Mouse (Mus musculus) olfactory bulb, adult 2 months (tissue): ENCODE measurements around the gene Exoc4. TPM values are rescaled to one million over a fixed set of nuclear protein-coding genes. Genes with fewer than 3 reads are reported as not detected.

Experiments
- H3K27ac ChIP-seq: fragments of 200-500 bp; 2 replicates; pipeline ENCODE4 v1.5.1; 2012; ENCODE audit warnings: low read depth, low read length; ENCODE audit not compliant: insufficient read depth
- H3K4me1 ChIP-seq: fragments of 200-500 bp; 2 replicates; pipeline ENCODE4 v1.6.1; 2012; ENCODE audit warnings: low read length; ENCODE audit not compliant: control insufficient read depth, insufficient read depth
- H3K4me3 ChIP-seq: fragments of 200-500 bp; 2 replicates; pipeline ENCODE4 v1.5.1; 2012; ENCODE audit warnings: mild to moderate bottlenecking, low read depth, low read length, moderate library complexity; ENCODE audit not compliant: insufficient read depth
- CTCF ChIP-seq: fragments of 200-500 bp; IDR thresholded peaks from 2 replicates; pipeline ENCODE4 v1.5.1; 2012; ENCODE audit warnings: low read depth, mild to moderate bottlenecking, low read length, moderate library complexity; ENCODE audit not compliant: insufficient read depth
- POLR2A ChIP-seq: fragments of 200-500 bp; IDR thresholded peaks from 2 replicates; pipeline ENCODE4 v1.6.1; 2012; ENCODE audit warnings: mild to moderate bottlenecking, low read depth, low read length, moderate library complexity; ENCODE audit not compliant: insufficient read depth
- WGBS: fragments of 180-500 bp; shearing (Covaris S2); methylation state at CpG from one replicate; pipeline ENCODE4 v1.1.7; 2018; 5-methylcytosine and 5-hydroxymethylcytosine counted together
- polyA plus RNA-seq: library from polyadenylated mRNA; stranded (reverse); fragments of >200 nt; gene quantifications from 2 replicates; pipeline ENCODE4 v1.2.4, GENCODE M21; 2012; ENCODE audit warnings: low replicate concordance; ENCODE audit not compliant: missing spikeins, insufficient read depth, insufficient read length

Gene Exoc4
- polyA plus RNA-seq, 1 experiment = not detected

DNA sequence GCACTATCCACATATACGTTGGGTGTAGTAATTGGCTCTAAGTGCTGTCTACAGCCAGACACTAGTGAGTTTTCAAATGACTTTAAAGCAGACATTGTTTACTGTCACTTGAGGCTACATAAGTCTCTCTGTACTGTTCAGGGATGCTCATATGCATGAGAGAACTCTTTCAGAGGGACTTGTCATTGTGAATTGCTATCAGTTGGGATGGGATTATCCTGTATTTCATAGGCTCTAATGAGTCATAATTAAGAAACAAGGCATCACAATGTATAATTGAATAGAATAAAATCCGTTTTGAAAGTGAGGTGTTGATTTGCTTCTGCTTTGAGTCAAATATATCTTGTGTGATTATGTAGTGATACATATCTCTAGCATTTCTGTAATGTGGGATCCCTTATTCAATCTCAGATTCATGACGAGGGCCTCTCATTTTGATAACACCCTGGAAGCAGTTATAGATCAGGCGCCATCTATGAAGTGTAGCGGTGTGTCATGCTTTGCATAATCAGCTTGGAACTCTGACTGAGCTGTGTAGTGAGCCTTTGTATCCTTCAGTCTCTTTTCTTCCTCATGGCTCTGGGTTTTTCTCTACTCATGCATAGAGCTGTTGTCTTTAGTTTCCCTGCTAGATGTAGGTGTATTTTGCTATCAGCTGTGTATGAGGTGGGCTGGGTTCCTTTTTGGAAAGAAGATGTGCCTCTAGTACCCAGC lies 8.3 kb downstream of the Exoc4 start:
- no peaks in the 10 kb centered on the region for H3K4me1 ChIP-seq
- no peak overlapping the region for H3K4me3 ChIP-seq
- no peak overlapping the region for H3K27ac ChIP-seq
- WGBS = 70% methylated on average over 5 of the region's 5 CpGs
- TF ChIP-seq CTCF (no peak), POLR2A (no peak)

DNA sequence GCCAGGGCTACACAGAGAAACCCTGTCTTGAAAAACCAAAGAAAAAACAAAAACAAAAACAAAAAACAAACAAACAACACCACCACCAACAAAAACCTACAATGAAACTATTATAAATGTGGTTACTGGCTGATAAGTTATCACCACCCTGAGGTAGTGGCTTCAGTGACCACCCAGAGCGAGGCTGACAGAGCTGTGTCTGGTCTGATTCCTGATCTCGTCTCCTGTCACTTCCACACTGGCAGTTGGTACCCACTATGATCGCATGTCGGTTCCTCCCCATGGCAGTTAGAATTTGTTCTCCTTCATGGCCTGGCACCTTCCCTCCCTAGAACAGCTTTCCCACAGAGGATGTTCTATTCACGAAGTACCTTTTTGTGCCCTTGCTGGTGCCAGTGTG lies 11.0 kb downstream of the Exoc4 start:
- Histone ChIP-seq H3K4me3 (no peak overlapping the region), H3K4me1 (no peaks in the 10 kb centered on the region), H3K27ac (no peak overlapping the region)
- WGBS = 94% methylated on average over 5 of the region's 5 CpGs
- TF ChIP-seq POLR2A (no peak), CTCF (no peak)

DNA sequence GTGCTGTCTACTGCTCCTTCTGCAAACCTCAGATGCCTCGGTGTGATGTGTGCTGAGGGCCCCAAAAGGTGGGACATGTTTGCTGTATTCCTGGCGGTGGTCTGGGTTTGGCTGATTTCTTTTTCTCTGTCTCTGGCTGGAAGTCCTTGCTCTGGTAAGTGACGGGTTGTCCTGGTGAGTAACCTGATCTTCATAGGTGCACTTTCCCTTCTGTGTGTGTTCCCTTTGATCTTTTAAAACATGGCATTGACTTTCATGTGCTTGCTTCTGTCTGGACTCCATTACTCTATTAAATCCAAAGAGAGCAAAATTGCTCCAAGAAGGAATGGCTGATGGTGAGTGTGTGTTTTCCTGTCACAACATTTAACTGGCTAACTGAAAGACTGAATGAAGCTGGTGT lies 12.7 kb downstream of the Exoc4 start:
- H3K4me3 ChIP-seq = no peak overlapping the region
- H3K27ac ChIP-seq = no peak overlapping the region
- 97% methylated on average over 3 of the region's 3 CpGs for WGBS
- no peaks in the 10 kb centered on the region for H3K4me1 ChIP-seq
- TF ChIP-seq POLR2A (no peak), CTCF (no peak)

DNA sequence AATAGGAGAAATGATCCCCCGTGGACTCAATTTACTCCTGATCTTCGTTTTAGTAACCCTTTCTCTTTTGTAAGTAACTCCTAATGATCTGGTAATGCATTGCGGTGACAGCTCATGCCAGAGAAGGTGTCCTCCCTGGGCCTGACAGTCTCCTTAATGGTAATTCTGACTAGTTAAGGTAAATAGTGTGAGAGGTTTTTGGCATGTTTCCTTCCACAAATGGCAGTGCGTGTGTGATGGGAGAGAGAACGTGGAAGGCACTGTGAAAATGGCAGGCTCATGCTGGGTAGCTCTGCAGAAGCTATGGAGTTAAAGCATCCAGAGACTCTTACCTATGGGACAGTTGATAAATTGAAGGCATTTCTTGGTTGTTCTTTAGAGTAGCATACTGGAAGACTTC lies 15.1 kb downstream of the Exoc4 start:
- no peaks in the 10 kb centered on the region for H3K4me1 ChIP-seq
- TF ChIP-seq CTCF (no peak), POLR2A (no peak)
- H3K27ac ChIP-seq = no peak overlapping the region
- 81% methylated on average over 5 of the region's 5 CpGs for WGBS
- H3K4me3 ChIP-seq = no peak overlapping the region

DNA sequence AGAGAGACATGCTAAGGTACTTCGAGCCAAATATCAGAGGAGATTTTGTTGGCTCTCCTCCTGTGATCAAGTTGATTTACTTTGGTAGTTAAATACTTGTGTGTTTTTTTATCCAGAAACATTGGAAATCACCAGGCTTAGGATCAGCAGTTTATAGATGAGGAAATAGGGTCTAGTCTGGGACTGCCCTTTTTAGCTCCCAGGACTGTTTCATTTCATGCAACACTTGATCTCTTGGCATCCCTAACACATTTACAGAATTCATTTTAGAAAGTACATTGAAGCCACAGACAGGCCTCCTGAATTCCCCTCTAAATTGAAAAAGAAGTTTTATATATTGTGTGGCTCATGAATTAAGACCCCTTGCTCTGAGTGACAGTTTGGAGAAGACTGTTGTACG lies 15.5 kb downstream of the Exoc4 start:
- WGBS = 94% methylated on average over 2 of the region's 2 CpGs
- H3K27ac ChIP-seq = no peak overlapping the region

DNA sequence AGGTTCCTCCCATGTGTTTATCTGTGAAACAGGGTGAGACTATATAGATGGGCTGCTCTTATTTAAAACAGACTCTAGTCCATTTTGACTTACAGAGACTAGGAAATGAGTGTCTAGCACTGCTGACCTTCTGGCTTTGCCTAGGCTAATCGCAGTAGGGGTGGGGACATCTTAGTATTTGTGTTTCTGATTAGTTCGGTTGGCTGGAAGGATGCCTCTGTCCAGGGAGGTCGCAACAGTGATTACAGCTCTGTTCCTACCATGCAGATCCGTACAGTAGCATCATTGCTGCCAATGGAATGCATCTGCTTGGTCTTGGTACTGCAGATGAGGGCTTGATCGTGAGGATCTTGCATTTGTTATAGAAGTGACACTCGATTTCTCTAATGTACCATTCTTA lies 18.7 kb downstream of the Exoc4 start:
- Histone ChIP-seq H3K4me1 (no peaks in the 10 kb centered on the region), H3K4me3 (no peak overlapping the region), H3K27ac (no peak overlapping the region)
- WGBS = 88% methylated on average over 6 of the region's 6 CpGs
- TF ChIP-seq CTCF = no peak
- no peak for TF ChIP-seq POLR2A

More for the DNA sequence above, 15.5 kb downstream of the Exoc4 start:
- TF ChIP-seq CTCF (no peak), POLR2A (no peak)
- Histone ChIP-seq H3K4me3 (no peak overlapping the region), H3K4me1 (no peaks in the 10 kb centered on the region)

DNA sequence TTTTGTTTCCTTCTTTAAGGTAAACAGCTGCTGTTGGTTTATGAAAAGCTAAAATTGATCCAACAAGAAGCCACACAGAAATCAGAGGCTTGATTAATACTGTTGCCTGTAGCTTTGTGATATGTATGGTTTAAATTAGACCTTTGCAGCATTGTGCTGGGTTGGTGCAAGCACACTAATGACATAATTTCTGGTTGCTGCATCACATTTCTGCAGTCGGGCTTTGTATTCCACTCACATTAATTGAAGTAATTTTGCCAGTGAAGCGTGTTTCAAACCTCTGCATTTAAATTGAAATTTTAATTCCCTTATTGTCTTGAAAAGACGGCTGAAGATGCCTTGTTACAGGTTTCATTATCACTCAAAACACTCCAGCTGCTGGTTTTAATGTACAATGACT lies 34.6 kb downstream of the Exoc4 start:
- no peaks in the 10 kb centered on the region for H3K4me1 ChIP-seq
- WGBS = 25% methylated on average over 3 of the region's 3 CpGs
- H3K4me3 ChIP-seq = no peak overlapping the region
- TF ChIP-seq POLR2A (no peak), CTCF (no peak)
- H3K27ac ChIP-seq = no peak overlapping the region

DNA sequence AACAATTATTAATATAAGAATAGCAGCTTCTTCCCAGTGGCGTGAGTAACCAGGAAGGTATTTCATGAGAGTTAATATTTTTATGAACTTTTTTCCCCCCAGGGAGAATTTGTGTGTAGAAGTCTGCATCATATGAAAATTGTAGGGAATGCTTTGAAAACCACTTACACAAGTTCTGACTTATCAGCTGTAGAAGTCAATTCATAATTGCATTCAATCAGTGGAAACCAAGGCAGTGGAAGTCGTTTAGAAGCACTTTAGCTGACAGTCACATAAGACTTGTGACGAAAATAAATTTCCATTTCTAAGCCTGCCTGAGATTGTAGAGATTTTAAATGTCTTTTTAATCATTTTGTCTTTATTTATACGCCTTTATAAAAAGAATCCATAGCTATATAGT lies 35.1 kb downstream of the Exoc4 start:
- TF ChIP-seq POLR2A = no peak
- TF ChIP-seq CTCF = no peak
- H3K4me3 ChIP-seq = no peak overlapping the region
- WGBS = 69% methylated on average over 4 of the region's 4 CpGs

DNA sequence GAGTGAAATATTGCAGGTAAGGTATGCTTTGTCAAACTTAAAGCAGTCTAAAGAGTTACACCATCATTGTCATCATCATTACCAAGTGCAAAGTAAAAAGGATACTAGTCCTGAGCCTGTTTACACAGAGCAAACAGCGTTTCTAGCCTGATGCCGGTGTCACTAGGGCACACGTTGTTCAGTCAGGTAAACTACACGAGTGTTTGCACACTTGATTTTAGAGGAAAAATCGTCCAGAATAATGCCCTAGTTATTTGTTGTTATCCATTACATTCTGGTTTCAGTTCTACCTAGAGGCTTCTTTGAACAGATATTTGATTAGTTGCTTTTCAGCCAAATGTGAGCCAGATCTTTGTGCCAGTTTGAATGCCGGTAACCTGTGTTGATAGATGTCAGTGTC lies 37.5 kb downstream of the Exoc4 start:
- TF ChIP-seq CTCF (no peak), POLR2A (no peak)
- H3K27ac ChIP-seq = no peak overlapping the region
- H3K4me3 ChIP-seq = no peak overlapping the region
- WGBS = 89% methylated on average over 6 of the region's 6 CpGs
- no peaks in the 10 kb centered on the region for H3K4me1 ChIP-seq

More for the DNA sequence above, 35.1 kb downstream of the Exoc4 start:
- H3K27ac ChIP-seq = no peak overlapping the region
- no peaks in the 10 kb centered on the region for H3K4me1 ChIP-seq

DNA sequence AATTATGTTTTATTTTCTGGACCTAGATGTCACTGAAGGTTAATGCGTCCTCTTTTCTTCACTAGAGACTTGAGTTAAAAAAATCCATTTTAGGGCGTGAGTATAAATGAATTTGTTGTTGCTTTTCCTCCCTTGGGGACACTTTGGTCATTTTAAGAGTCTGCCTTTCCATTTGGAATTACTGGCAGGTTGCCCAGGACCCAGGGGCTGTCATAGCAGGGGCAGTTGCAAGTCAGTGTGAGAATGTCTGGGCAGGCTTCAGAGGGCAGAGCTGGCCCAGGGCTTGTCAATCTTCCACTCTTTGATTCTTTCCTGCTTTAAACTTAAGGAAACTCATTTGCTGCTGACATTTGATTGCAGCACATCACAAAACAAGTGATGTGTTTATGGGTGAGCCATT lies 45.7 kb downstream of the Exoc4 start:
- 83% methylated on average over 2 of the region's 2 CpGs for WGBS
- H3K4me1 ChIP-seq = 0 out of 2 replicates have a peak, but pooled peaks cover 2% of the 10 kb centered on the region
- H3K4me3 ChIP-seq = no peak overlapping the region
- H3K27ac ChIP-seq = no peak overlapping the region
- TF ChIP-seq POLR2A (no peak), CTCF (no peak)
